Mouse (Mus musculus) cerebral cortex, adult 2 months (tissue): Measurements from ENCODE around the gene Nfic.

Experiments used
- WGBS: fragments of 180-500 bp; shearing (Covaris S2); methylation state at CpG from one replicate; pipeline ENCODE4 v1.1.7; 2018; 5-methylcytosine and 5-hydroxymethylcytosine counted together

The Nfic gene

GRCm38 (mm10) chr10:81417227-81418215 lies 37.9 kb downstream of the Nfic start:
- 43% methylated on average over 12 of the region's 12 CpGs for WGBS

- 5% methylated on average over 26 of the region's 26 CpGs for WGBS
These were observed 38.7 kb downstream of the Nfic start for GRCm38 (mm10) chr10:81416581-81417226.

GRCm38 (mm10) chr10:81415549-81416310 lies 39.7 kb downstream of the Nfic start:
- 61% methylated on average over 17 of the region's 17 CpGs for WGBS

GRCm38 (mm10) chr10:81415146-81415545 lies 40.3 kb downstream of the Nfic start:
- 79% methylated on average over 5 of the region's 5 CpGs for WGBS

GRCm38 (mm10) chr10:81413310-81414261 lies 41.8 kb downstream of the Nfic start:
- WGBS = 22% methylated on average over 26 of the region's 26 CpGs

- 69% methylated on average over 16 of the region's 16 CpGs for WGBS
These were observed 42.7 kb downstream of the Nfic start for GRCm38 (mm10) chr10:81412586-81413309.

- WGBS = 29% methylated on average over 18 of the region's 18 CpGs
These were observed 43.7 kb downstream of the Nfic start for GRCm38 (mm10) chr10:81411471-81412400.

GRCm38 (mm10) chr10:81410981-81411380 lies 44.5 kb downstream of the Nfic start:
- WGBS = 32% methylated on average over 9 of the region's 9 CpGs

- 80% methylated on average over 4 of the region's 4 CpGs for WGBS
These were observed 45.1 kb downstream of the Nfic start for GRCm38 (mm10) chr10:81410350-81410749.

GRCm38 (mm10) chr10:81409330-81409729 lies 46.1 kb downstream of the Nfic start:
- WGBS = 24% methylated on average over 8 of the region's 8 CpGs

- 38% methylated on average over 9 of the region's 9 CpGs for WGBS
These were observed 46.6 kb downstream of the Nfic start for GRCm38 (mm10) chr10:81408871-81409291.

GRCm38 (mm10) chr10:81408424-81408729 lies 47.1 kb downstream of the Nfic start:
- 69% methylated on average over 13 of the region's 13 CpGs for WGBS

- 35% methylated on average over 31 of the region's 31 CpGs for WGBS
These were observed 47.7 kb downstream of the Nfic start for GRCm38 (mm10) chr10:81407539-81408423.

GRCm38 (mm10) chr10:81406504-81407440 lies 48.7 kb downstream of the Nfic start:
- WGBS = 56% methylated on average over 24 of the region's 24 CpGs

- 45% methylated on average over 13 of the region's 13 CpGs for WGBS
These were observed 49.7 kb downstream of the Nfic start for GRCm38 (mm10) chr10:81405588-81406201.

- 74% methylated on average over 18 of the region's 18 CpGs for WGBS
These were observed 50.7 kb downstream of the Nfic start for GRCm38 (mm10) chr10:81404720-81405119.

- 42% methylated on average over 9 of the region's 9 CpGs for WGBS
These were observed 51.4 kb downstream of the Nfic start for GRCm38 (mm10) chr10:81404082-81404481.
